14 mouse cellular contexts compared by ENCODE assay signal in the genomic region with DNA sequence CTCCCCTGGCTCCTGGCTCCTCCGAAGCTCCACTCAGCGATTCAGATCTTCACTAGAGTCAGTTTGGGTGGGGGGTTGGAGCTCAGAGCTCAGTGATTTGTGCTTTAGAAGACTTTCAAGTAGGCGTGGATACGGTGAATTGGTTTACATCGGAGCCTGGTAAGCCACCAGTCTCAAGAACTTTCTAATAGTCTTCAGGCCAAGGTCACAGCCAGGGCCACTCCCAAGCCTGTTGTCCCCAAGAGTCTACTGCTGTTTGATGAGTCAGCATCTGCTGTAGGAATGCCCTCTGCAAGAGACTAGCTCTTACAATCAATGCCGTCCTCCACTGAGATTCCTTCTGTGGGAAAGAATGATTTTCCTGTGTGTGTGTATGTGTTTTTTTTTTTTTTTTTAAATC. TPM values are rescaled to one million over a fixed set of nuclear protein-coding genes. Genes with fewer than 3 reads are reported as not detected.
DNase-seq lines count a peak whose midpoint lies in the region; ATAC-seq and TF ChIP-seq lines count a peak whose summit lies in the region.
"Had no signal": no experiment of that assay in that cellular context is flagged by ENCODE, and none has a peak within 500 bp of the region (broad histone marks: within the 10 kb centered on the region; RNA-seq: fewer than 3 reads in every experiment).

No protein-coding gene starts in this region.

- DNase-seq in heart, embryonic 10.5 days (ENCODE audit: low spot score) = no peak
- DNase-seq in heart, adult 18-20 months = no peak
- peak; percentile 29 for DNase-seq in Muller cell, postnatal 12 days (ENCODE audit: inconsistent ontology term)
- no peak for DNase-seq in hindbrain, embryonic 11.5 days (ENCODE audit: low spot score)
- no peak for DNase-seq in midbrain, postnatal 0 days (ENCODE audit: low spot score)
- DNase-seq in liver = no peak
- no peak for DNase-seq in left cerebral cortex, adult 9 months (ENCODE audit: low spot score in 2 of 2)
- DNase-seq: gastrocnemius, postnatal 10 days; kidney, adult 18-20 months; lung, adult 2 months; right cerebral cortex, postnatal 4 days had no signal

- H3K9me3 ChIP-seq in heart, embryonic 10.5 days = no peaks in the 10 kb centered on the region
- no peaks in the 10 kb centered on the region for H3K9me3 ChIP-seq in hindbrain, embryonic 11.5 days (ENCODE audit: control insufficient read depth, low read length)
- H3K9me3 ChIP-seq in midbrain, postnatal 0 days (ENCODE audit: low read length) = no peaks in the 10 kb centered on the region
- H3K9me3 ChIP-seq: limb, embryonic 10.5 days had no signal

- no peaks in the 10 kb centered on the region for H3K36me3 ChIP-seq in heart, embryonic 10.5 days
- H3K36me3 ChIP-seq in hindbrain, embryonic 11.5 days (ENCODE audit: control insufficient read depth, insufficient read depth, low read length) = no peaks in the 10 kb centered on the region
- no peaks in the 10 kb centered on the region for H3K36me3 ChIP-seq in midbrain, postnatal 0 days (ENCODE audit: insufficient read depth, low read length)
- H3K36me3 ChIP-seq: limb, embryonic 10.5 days had no signal

- H3K27ac ChIP-seq in heart, embryonic 10.5 days = peak overlapping the region; percentile 67
- peak overlapping the region; percentile 47 for H3K27ac ChIP-seq in hindbrain, embryonic 11.5 days (ENCODE audit: low read depth, low read length)
- H3K27ac ChIP-seq in midbrain, postnatal 0 days (ENCODE audit: low read depth, low read length) = peak overlapping the region; percentile 97
- H3K27ac ChIP-seq: limb, embryonic 10.5 days had no signal

- no peak overlapping the region for H3K4me3 ChIP-seq in heart, embryonic 10.5 days
- H3K4me3 ChIP-seq in hindbrain, embryonic 11.5 days (ENCODE audit: low read depth, low read length) = no peak overlapping the region
- H3K4me3 ChIP-seq in midbrain, postnatal 0 days (ENCODE audit: low read depth, low read length) = no peak overlapping the region
- H3K4me3 ChIP-seq: limb, embryonic 10.5 days had no signal

- WGBS in heart, embryonic 10.5 days = 74% methylated on average over 6 of the region's 6 CpGs
- WGBS in hindbrain, embryonic 11.5 days = 75% methylated on average over 6 of the region's 6 CpGs
- 42% methylated on average over 6 of the region's 6 CpGs for WGBS in midbrain, postnatal 0 days

- no peak for ATAC-seq in hindbrain, embryonic 11.5 days (ENCODE audit: low FRiP score)
- ATAC-seq in midbrain, postnatal 0 days (ENCODE audit: low FRiP score) = no peak

- no peak for TF ChIP-seq CTCF in midbrain, postnatal 0 days (IDR thresholded peaks at IDR 0.05)

- no peaks in the 10 kb centered on the region for H3K27me3 ChIP-seq in heart, embryonic 10.5 days (ENCODE audit: insufficient read depth, poor library complexity, severe bottlenecking)
- H3K27me3 ChIP-seq in hindbrain, embryonic 11.5 days (ENCODE audit: control insufficient read depth, insufficient read depth, low read length) = no peaks in the 10 kb centered on the region
- H3K27me3 ChIP-seq in midbrain, postnatal 0 days (ENCODE audit: insufficient read depth, low read length) = no peaks in the 10 kb centered on the region

- no peak overlapping the region for H3K4me2 ChIP-seq in hindbrain, embryonic 11.5 days (replicated peaks; ENCODE audit: low read depth, low read length)
- no peak overlapping the region for H3K4me2 ChIP-seq in midbrain, postnatal 0 days (ENCODE audit: low read depth, low read length, poor library complexity, severe bottlenecking)

- H3K9ac ChIP-seq in hindbrain, embryonic 11.5 days (ENCODE audit: low read depth, low read length) = no peak overlapping the region
- H3K9ac ChIP-seq in midbrain, postnatal 0 days (replicated peaks; ENCODE audit: low read length, poor library complexity, severe bottlenecking) = no peak overlapping the region

- H3K4me1 ChIP-seq in heart, embryonic 10.5 days = peaks cover 56% of the 10 kb centered on the region
- peaks cover 19% of the 10 kb centered on the region; the same call in 1 of the 2 replicates for H3K4me1 ChIP-seq in hindbrain, embryonic 11.5 days (replicated peaks; ENCODE audit: control insufficient read depth, insufficient read depth, low read length)
- peaks cover 26% of the 10 kb centered on the region for H3K4me1 ChIP-seq in midbrain, postnatal 0 days (ENCODE audit: insufficient read depth, low read length)

RNA-seq across cellular contexts. Expression of gene Tuba1a, which starts 28.6 kb away (rescaled TPM):
- 1,319 and 1,394 TPM in 2 replicates for polyA plus RNA-seq in heart, embryonic 10.5 days (2016; fragmentation: Nextera tagmentation; extraction: Ambion mirVana)
- 10 to 100 TPM; 63.6 to 78.8 TPM for total RNA-seq in heart, adult 18-20 months (2021)
- polyA plus RNA-seq in hindbrain, embryonic 11.5 days (2014; fragmentation: Nextera tagmentation; extraction: Ambion mirVana) = 8,897 and 9,833 TPM in 2 replicates
- total RNA-seq in midbrain, postnatal 0 days (2014; rRNA removed) = 17,447 and 20,461 TPM in 2 replicates
- polyA plus RNA-seq in midbrain, postnatal 0 days (2015; fragmentation: Nextera tagmentation; extraction: Ambion mirVana) = 15,641 and 16,823 TPM in 2 replicates

RNA-seq across cellular contexts. Expression of gene Gm49450, which starts 28.7 kb away (rescaled TPM):
- polyA plus RNA-seq in heart, embryonic 10.5 days (2016; fragmentation: Nextera tagmentation; extraction: Ambion mirVana) = not detected in 2 replicates
- total RNA-seq in heart, adult 18-20 months (2021) = not detected
- not detected in 2 replicates for polyA plus RNA-seq in hindbrain, embryonic 11.5 days (2014; fragmentation: Nextera tagmentation; extraction: Ambion mirVana)
- total RNA-seq in midbrain, postnatal 0 days (2014; rRNA removed) = 1,797 and 2,945 TPM in 2 replicates
- polyA plus RNA-seq in midbrain, postnatal 0 days (2015; fragmentation: Nextera tagmentation; extraction: Ambion mirVana) = not detected in 2 replicates
- total RNA-seq: gastrocnemius, postnatal 10 days had no signal
- polyA plus RNA-seq: heart, embryonic 16.5 days; limb, embryonic 10.5 days; stomach, embryonic 14.5 days had no signal

RNA-seq across cellular contexts. Expression of gene Tuba1c, which starts 47.6 kb away (rescaled TPM):
- 172 and 183 TPM in 2 replicates for polyA plus RNA-seq in heart, embryonic 10.5 days (2016; fragmentation: Nextera tagmentation; extraction: Ambion mirVana)
- 10 to 100 TPM; 31.8 to 41.4 TPM for total RNA-seq in heart, adult 18-20 months (2021)
- 93.2 and 95.2 TPM in 2 replicates for polyA plus RNA-seq in hindbrain, embryonic 11.5 days (2014; fragmentation: Nextera tagmentation; extraction: Ambion mirVana)
- 18.2 and 22.6 TPM in 2 replicates for total RNA-seq in midbrain, postnatal 0 days (2014; rRNA removed)
- polyA plus RNA-seq in midbrain, postnatal 0 days (2015; fragmentation: Nextera tagmentation; extraction: Ambion mirVana) = 9.6 and 9.9 TPM in 2 replicates

RNA-seq across cellular contexts. Expression of gene Tuba1b, which starts 47.7 kb away (rescaled TPM):
- 1,935 and 2,007 TPM in 2 replicates for polyA plus RNA-seq in heart, embryonic 10.5 days (2016; fragmentation: Nextera tagmentation; extraction: Ambion mirVana)
- 100 to 1,000 TPM; 138 to 153 TPM for total RNA-seq in heart, adult 18-20 months (2021)
- 1,792 and 1,905 TPM in 2 replicates for polyA plus RNA-seq in hindbrain, embryonic 11.5 days (2014; fragmentation: Nextera tagmentation; extraction: Ambion mirVana)
- total RNA-seq in midbrain, postnatal 0 days (2014; rRNA removed) = 2,522 and 3,264 TPM in 2 replicates
- polyA plus RNA-seq in midbrain, postnatal 0 days (2015; fragmentation: Nextera tagmentation; extraction: Ambion mirVana) = 1,582 and 1,796 TPM in 2 replicates

Comparison
In these comparisons a context has a peak if more than half of its experiments do, and no peak if none do; other contexts are left out.
1. H3K27ac ChIP-seq: peak in every context shown above with its lines; median percentile 97 in midbrain, postnatal 0 days; 67 in heart, embryonic 10.5 days; 47 in hindbrain, embryonic 11.5 days.